Mouse (Mus musculus) heart, adult 10 weeks (tissue): Measurements from ENCODE around the gene Gm27235. TPM values are rescaled to one million over a fixed set of nuclear protein-coding genes. Genes with fewer than 3 reads are reported as not detected.

Experiments used
- polyA plus RNA-seq: library from polyadenylated mRNA; stranded (reverse); fragments of 350-450 nt; fragmentation: Illumina TruSeq; extraction: RNeasy Lipid Tissue Mini Kit (QIAGEN cat#74804); gene quantifications from one replicate; pipeline ENCODE4 v1.2.3, GENCODE M21; 2014; ENCODE audit warnings: low read depth, low replicate concordance

Gm27235 gene
- polyA plus RNA-seq, result not detected

GRCm38 (mm10) chr9:35790001-35790400 is at the start of gene Gm27235, which contains the start of gene D730048I06Rik:
Gm27235 (minus strand) TSS chr9:35790101.
D730048I06Rik (minus strand) TSS chr9:35790112.

GRCm38 (mm10) chr9:35778009-35778408 is 11.9 kb downstream of the Gm27235 start, which contains the start of gene Gm17727:
Gm17727 (minus strand) TSS chr9:35778109.

GRCm38 (mm10) chr9:35740749-35741148 is 49.2 kb downstream of the Gm27235 start, which contains the start of gene Gm17677:
Gm17677 (plus strand) TSS chr9:35741049.

Other genes starting within 250 kb of the Gm27235 start
- not detected for gene Ddx25, start 231.6 kb downstream of the Gm27235 start, polyA plus RNA-seq
- 9.0 TPM for gene Pus3, start 231.5 kb downstream of the Gm27235 start, polyA plus RNA-seq
- not detected for gene Pate2, start 219.8 kb downstream of the Gm27235 start, polyA plus RNA-seq
- gene Hyls1, start 219.7 kb downstream of the Gm27235 start, polyA plus RNA-seq, result 2.3 TPM
- gene Pate4, start 178.2 kb downstream of the Gm27235 start, polyA plus RNA-seq, result not detected
- gene Pate3, start 141.9 kb downstream of the Gm27235 start, polyA plus RNA-seq, result not detected
- gene Pate1, start 102.7 kb downstream of the Gm27235 start, polyA plus RNA-seq, result not detected
- not detected for gene Gm17677, start 49.1 kb downstream of the Gm27235 start, polyA plus RNA-seq
- not detected for gene Gm17727, start 12.0 kb downstream of the Gm27235 start, polyA plus RNA-seq
- not detected for gene D730048I06Rik, start within 50 bp of the Gm27235 start, polyA plus RNA-seq
- not detected for gene 9230110F15Rik, start 54.0 kb upstream of the Gm27235 start, polyA plus RNA-seq
- not detected for gene 9230113P08Rik, start 118.3 kb upstream of the Gm27235 start, polyA plus RNA-seq